Mouse (Mus musculus): ENCODE measurements around the gene Ogfrl1. TPM values are rescaled to one million over a fixed set of nuclear protein-coding genes. Genes with fewer than 3 reads are reported as not detected.

The Ogfrl1 gene
- polyA plus RNA-seq, 1 experiment from 2014 or later, result 8.7 TPM

GRCm38 (mm10) chr1:23377572-23377971 lies 20.0 kb downstream of the Ogfrl1 start:
- Histone ChIP-seq H3K9me3 (ENCODE audit: low read length) (no peaks in the 10 kb centered on the region), H3K4me2 (ENCODE audit: low read depth, low read length) (no peak overlapping the region), H3K4me3 (ENCODE audit: low read depth, low read length) (no peak overlapping the region), H3K9ac (replicated peaks) (no peak overlapping the region), H3K4me1 (ENCODE audit: insufficient read depth) (peaks cover 28% of the 10 kb centered on the region), H3K27me3 (ENCODE audit: insufficient read depth, low read length) (no peaks in the 10 kb centered on the region), H3K27ac (ENCODE audit: low read depth) (no peak overlapping the region), H3K36me3 (replicated peaks; ENCODE audit: insufficient read depth, low read length) (peaks cover 36% of the 10 kb centered on the region)
- WGBS (ENCODE audit: insufficient replicate concordance), result 74% methylated on average over 13 of the region's 13 CpGs
- TF ChIP-seq EP300 (IDR thresholded peaks at IDR 0.05; ENCODE audit: low read depth) (no peak), CTCF (IDR thresholded peaks at IDR 0.05; ENCODE audit: low read depth) (no peak)
- DNase-seq, result no peak
- no peak for ATAC-seq

- Histone ChIP-seq H3K4me1 (ENCODE audit: insufficient read depth) (0 out of 2 replicates have a peak, but pooled peaks cover under 1% of the 10 kb centered on the region), H3K36me3 (replicated peaks; ENCODE audit: insufficient read depth, low read length) (peaks cover 47% of the 10 kb centered on the region), H3K27ac (ENCODE audit: low read depth) (no peak overlapping the region), H3K27me3 (ENCODE audit: insufficient read depth, low read length) (no peaks in the 10 kb centered on the region), H3K9ac (replicated peaks) (no peak overlapping the region), H3K4me2 (ENCODE audit: low read depth, low read length) (no peak overlapping the region), H3K4me3 (ENCODE audit: low read depth, low read length) (no peak overlapping the region), H3K9me3 (ENCODE audit: low read length) (no peaks in the 10 kb centered on the region)
- ATAC-seq (no peak), DNase-seq (no peak)
- TF ChIP-seq EP300 (IDR thresholded peaks at IDR 0.05; ENCODE audit: low read depth) (no peak), CTCF (IDR thresholded peaks at IDR 0.05; ENCODE audit: low read depth) (no peak)
- WGBS (ENCODE audit: insufficient replicate concordance), result 67% methylated on average over 4 of the region's 4 CpGs
Measured at GRCm38 (mm10) chr1:23374156-23374555, 23.4 kb downstream of the Ogfrl1 start.

- H3K27me3 ChIP-seq (ENCODE audit: insufficient read depth, low read length), result no peaks in the 10 kb centered on the region
- H3K4me1 ChIP-seq (ENCODE audit: insufficient read depth), result no peaks in the 10 kb centered on the region
- no peak overlapping the region for H3K4me2 ChIP-seq (ENCODE audit: low read depth, low read length)
- TF ChIP-seq CTCF (IDR thresholded peaks at IDR 0.05; ENCODE audit: low read depth) (no peak), EP300 (IDR thresholded peaks at IDR 0.05; ENCODE audit: low read depth) (no peak)
- H3K9ac ChIP-seq (replicated peaks), result no peak overlapping the region
- DNase-seq (no peak), ATAC-seq (no peak)
- WGBS (ENCODE audit: insufficient replicate concordance), result 90% methylated on average over 2 of the region's 2 CpGs
- H3K4me3 ChIP-seq (ENCODE audit: low read depth, low read length), result no peak overlapping the region
- H3K36me3 ChIP-seq (replicated peaks; ENCODE audit: insufficient read depth, low read length), result peaks cover 3% of the 10 kb centered on the region; the same call in 1 of the 2 replicates
- H3K27ac ChIP-seq (ENCODE audit: low read depth), result no peak overlapping the region
- no peaks in the 10 kb centered on the region for H3K9me3 ChIP-seq (ENCODE audit: low read length)
Measured at GRCm38 (mm10) chr1:23365614-23366013, 32.0 kb downstream of the Ogfrl1 start.

DNA sequence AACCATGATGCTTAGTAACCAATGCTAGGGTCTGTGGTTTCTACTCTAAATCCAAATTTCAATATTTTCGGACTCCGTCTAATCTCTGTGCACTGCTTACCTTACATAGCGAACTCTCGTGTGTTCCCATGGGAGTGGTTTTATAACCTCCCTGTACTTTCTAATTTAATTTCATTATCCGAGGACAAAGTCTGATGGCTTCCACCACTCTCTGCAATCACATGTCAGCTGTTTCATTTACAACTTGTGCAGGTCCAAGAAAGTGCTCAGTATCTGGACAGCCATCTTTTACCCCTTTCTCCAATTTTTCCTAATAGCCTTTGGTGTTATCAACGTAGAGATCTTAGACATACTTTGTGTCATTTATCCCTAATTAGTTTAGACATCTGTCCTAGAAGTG lies 44.7 kb downstream of the Ogfrl1 start:
- DNase-seq (no peak), ATAC-seq (no peak)
- no peak overlapping the region for H3K4me3 ChIP-seq (ENCODE audit: low read depth, low read length)
- H3K36me3 ChIP-seq (replicated peaks; ENCODE audit: insufficient read depth, low read length), result no peaks in the 10 kb centered on the region
- H3K4me1 ChIP-seq (ENCODE audit: insufficient read depth), result no peaks in the 10 kb centered on the region
- no peaks in the 10 kb centered on the region for H3K9me3 ChIP-seq (ENCODE audit: low read length)
- no peak overlapping the region for H3K4me2 ChIP-seq (ENCODE audit: low read depth, low read length)
- H3K27ac ChIP-seq (ENCODE audit: low read depth), result no peak overlapping the region
- TF ChIP-seq EP300 (IDR thresholded peaks at IDR 0.05; ENCODE audit: low read depth) (no peak), CTCF (IDR thresholded peaks at IDR 0.05; ENCODE audit: low read depth) (no peak)
- no peak overlapping the region for H3K9ac ChIP-seq (replicated peaks)
- 77% methylated on average over 6 of the region's 6 CpGs for WGBS (ENCODE audit: insufficient replicate concordance)
- no peaks in the 10 kb centered on the region for H3K27me3 ChIP-seq (ENCODE audit: insufficient read depth, low read length)

GRCm38 (mm10) chr1:23351756-23352155 lies 45.8 kb downstream of the Ogfrl1 start:
- H3K27ac ChIP-seq (ENCODE audit: low read depth), result no peak overlapping the region
- DNase-seq, result no peak
- H3K4me2 ChIP-seq (ENCODE audit: low read depth, low read length), result no peak overlapping the region
- WGBS (ENCODE audit: insufficient replicate concordance), result 68% methylated on average over 4 of the region's 4 CpGs
- no peaks in the 10 kb centered on the region for H3K36me3 ChIP-seq (replicated peaks; ENCODE audit: insufficient read depth, low read length)
- H3K9ac ChIP-seq (replicated peaks), result no peak overlapping the region
- no peaks in the 10 kb centered on the region for H3K9me3 ChIP-seq (ENCODE audit: low read length)
- no peak for ATAC-seq
- H3K27me3 ChIP-seq (ENCODE audit: insufficient read depth, low read length), result no peaks in the 10 kb centered on the region
- TF ChIP-seq CTCF (IDR thresholded peaks at IDR 0.05; ENCODE audit: low read depth) (no peak), EP300 (IDR thresholded peaks at IDR 0.05; ENCODE audit: low read depth) (no peak)
- H3K4me3 ChIP-seq (ENCODE audit: low read depth, low read length), result no peak overlapping the region
- no peaks in the 10 kb centered on the region for H3K4me1 ChIP-seq (ENCODE audit: insufficient read depth)

- H3K27ac ChIP-seq (ENCODE audit: low read depth), result no peak overlapping the region
- no peak for ATAC-seq
- no peak overlapping the region for H3K4me3 ChIP-seq (ENCODE audit: low read depth, low read length)
- TF ChIP-seq CTCF (IDR thresholded peaks at IDR 0.05; ENCODE audit: low read depth) (no peak), EP300 (IDR thresholded peaks at IDR 0.05; ENCODE audit: low read depth) (no peak)
- no peaks in the 10 kb centered on the region for H3K9me3 ChIP-seq (ENCODE audit: low read length)
- no peaks in the 10 kb centered on the region for H3K4me1 ChIP-seq (ENCODE audit: insufficient read depth)
- no peaks in the 10 kb centered on the region for H3K36me3 ChIP-seq (replicated peaks; ENCODE audit: insufficient read depth, low read length)
- no peak overlapping the region for H3K9ac ChIP-seq (replicated peaks)
- no peak overlapping the region for H3K4me2 ChIP-seq (ENCODE audit: low read depth, low read length)
- DNase-seq, result no peak
- no peaks in the 10 kb centered on the region for H3K27me3 ChIP-seq (ENCODE audit: insufficient read depth, low read length)
- WGBS (ENCODE audit: insufficient replicate concordance), result 50% methylated on average over 3 of the region's 3 CpGs
Measured at GRCm38 (mm10) chr1:23345633-23346032, 51.9 kb downstream of the Ogfrl1 start.

GRCm38 (mm10) chr1:23342864-23343263 lies 54.7 kb downstream of the Ogfrl1 start:
- ATAC-seq, result no peak
- WGBS (ENCODE audit: insufficient replicate concordance), result 67% methylated on average over 4 of the region's 4 CpGs
- TF ChIP-seq EP300 (IDR thresholded peaks at IDR 0.05; ENCODE audit: low read depth) (no peak), CTCF (IDR thresholded peaks at IDR 0.05; ENCODE audit: low read depth) (no peak)

More at GRCm38 (mm10) chr1:23342864-23343263, 54.7 kb downstream of the Ogfrl1 start:
- H3K4me1 ChIP-seq (ENCODE audit: insufficient read depth), result no peaks in the 10 kb centered on the region
- H3K4me2 ChIP-seq (ENCODE audit: low read depth, low read length), result no peak overlapping the region
- H3K27me3 ChIP-seq (ENCODE audit: insufficient read depth, low read length), result no peaks in the 10 kb centered on the region
- H3K36me3 ChIP-seq (replicated peaks; ENCODE audit: insufficient read depth, low read length), result no peaks in the 10 kb centered on the region
- no peak overlapping the region for H3K27ac ChIP-seq (ENCODE audit: low read depth)
- H3K4me3 ChIP-seq (ENCODE audit: low read depth, low read length), result no peak overlapping the region
- no peaks in the 10 kb centered on the region for H3K9me3 ChIP-seq (ENCODE audit: low read length)
- no peak for DNase-seq
- H3K9ac ChIP-seq (replicated peaks), result no peak overlapping the region

Data from liver, postnatal 0 days (tissue).